17 mouse cellular contexts compared by ENCODE assay signal in the genomic region with DNA sequence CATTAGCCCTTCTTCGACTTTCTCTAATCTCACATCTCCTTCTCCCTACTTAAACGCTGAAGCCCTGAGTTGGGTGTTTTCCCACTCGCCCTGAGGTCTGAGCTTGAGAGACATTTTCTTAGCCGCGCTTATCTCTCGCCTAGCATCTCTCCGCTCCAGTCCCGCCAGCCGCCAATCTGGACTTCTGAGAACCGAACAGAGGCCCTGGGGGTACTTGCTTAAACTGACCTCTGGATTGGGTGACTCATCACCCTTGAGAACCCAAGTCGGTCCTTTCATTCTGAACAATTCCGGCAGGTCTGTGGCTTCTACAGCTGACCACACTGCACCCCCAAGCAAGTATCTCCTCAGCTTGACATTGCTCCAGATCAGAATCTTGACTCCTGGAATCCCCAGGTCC. TPM values are rescaled to one million over a fixed set of nuclear protein-coding genes. Genes with fewer than 3 reads are reported as not detected.
"Had no signal": no experiment of that assay in that cellular context is flagged by ENCODE, and none has a peak within 500 bp of the region (broad histone marks: within the 10 kb centered on the region; RNA-seq: fewer than 3 reads in every experiment).

No protein-coding gene starts in this region.

- H3K36me3 ChIP-seq: limb, embryonic 15.5 days; liver, embryonic 12.5 days; midbrain, embryonic 10.5 days; neural tube, embryonic 15.5 days had no signal

- H3K4me3 ChIP-seq: limb, embryonic 15.5 days; liver, embryonic 12.5 days; midbrain, embryonic 10.5 days; myocyte; neural tube, embryonic 15.5 days had no signal

- H3K4me2 ChIP-seq: limb, embryonic 15.5 days; liver, embryonic 12.5 days; lung, embryonic 14.5 days; neural tube, embryonic 15.5 days had no signal

- H3K27ac ChIP-seq: limb, embryonic 15.5 days; liver, embryonic 12.5 days; midbrain, embryonic 10.5 days; neural tube, embryonic 15.5 days; stomach, postnatal 0 days had no signal

- H3K9me3 ChIP-seq: limb, embryonic 15.5 days; liver, embryonic 12.5 days; midbrain, embryonic 10.5 days; neural tube, embryonic 15.5 days had no signal

- DNase-seq: kidney, adult 11 months; kidney, postnatal 14 days; layer of hippocampus, postnatal 36 days; lung, embryonic 14.5 days; lung, postnatal 10 days; lung, postnatal 4 days; midbrain, embryonic 14.5 days; right cerebral cortex, adult 18-20 months; right cerebral cortex, postnatal 25 days; thymus, postnatal 14 days had no signal

- H3K9ac ChIP-seq: limb, embryonic 15.5 days; liver, embryonic 12.5 days; lung, embryonic 14.5 days; neural tube, embryonic 15.5 days had no signal

- ATAC-seq: liver, embryonic 12.5 days had no signal

RNA-seq across cellular contexts. Expression of gene Tbx3, which starts 32.2 kb away (rescaled TPM):
- total RNA-seq: megakaryocyte, adult 5-6 weeks had no signal
